Mouse (Mus musculus): ENCODE data around the gene Cyp2j6. TPM values are rescaled to one million over a fixed set of nuclear protein-coding genes. Genes with fewer than 3 reads are reported as not detected.
"Not testable (repeated sequence)": the region's sequence is repeated elsewhere in the genome, so short reads cannot be mapped to it uniquely, and the experiment has no call there.

The Cyp2j6 gene
- 1 to 10 TPM in 2 of 4 experiments, under 1 TPM in 2; 0.77 to 1.4 (median 1.0) TPM for total RNA-seq (2022)

DNA sequence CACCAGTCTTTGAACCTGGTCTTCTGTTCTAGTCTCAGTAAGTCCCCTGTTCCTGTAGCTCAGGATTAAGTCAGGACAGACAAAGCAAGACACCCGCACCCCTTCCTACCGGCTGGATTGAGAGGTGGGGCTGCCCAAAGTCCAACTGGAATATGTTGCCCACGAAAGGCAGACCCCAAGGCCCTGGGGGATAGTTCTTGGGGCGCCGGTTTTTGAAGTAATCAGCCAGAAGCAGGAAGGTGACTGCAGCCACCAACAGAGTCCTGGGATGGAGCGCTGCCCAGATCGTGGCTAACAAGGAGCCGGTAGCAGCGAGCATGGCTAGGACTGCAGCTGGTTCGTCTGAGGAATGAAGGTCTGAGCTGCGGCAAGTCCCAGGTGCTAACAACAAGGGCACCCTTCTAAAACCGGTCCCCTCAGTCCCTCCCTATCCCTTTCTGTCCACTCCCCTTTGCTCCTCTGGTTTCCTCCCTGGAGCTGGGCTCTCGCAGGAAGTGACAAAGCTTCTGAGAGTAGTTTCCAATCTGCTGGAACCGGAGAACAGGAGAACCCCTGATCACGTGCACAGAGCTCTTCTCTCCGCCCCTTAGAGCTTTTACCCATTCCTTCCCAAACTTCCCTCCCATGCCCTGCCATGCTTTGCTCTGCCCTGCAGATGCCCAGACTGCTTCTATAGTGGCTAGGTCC, at the start of gene Cyp2j6:
Gene Cyp2j6, minus strand, starts transcription at position 529 of the 687 bp plus-strand sequence.
- DNase-seq (ENCODE audit: low spot score in 2 of 2), result peak; percentile 2 to 4

DNA sequence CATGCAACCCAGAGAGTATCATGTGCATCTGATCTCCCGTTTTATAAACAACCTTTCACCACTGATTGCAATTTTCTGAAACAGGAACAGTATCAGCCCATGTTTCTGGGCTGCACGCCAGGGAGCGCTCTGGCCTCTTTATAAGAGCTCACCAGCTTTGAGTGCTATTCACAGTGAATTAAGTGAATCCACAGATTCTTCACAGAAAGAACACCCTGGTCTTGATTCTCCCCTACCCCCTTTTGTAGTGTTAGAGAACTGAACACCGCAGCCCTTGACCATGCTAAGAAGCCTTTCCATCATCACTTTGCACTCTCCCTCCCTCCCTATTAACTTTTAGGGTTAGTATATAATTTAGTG, 38.3 kb upstream of the Cyp2j6 start:
- DNase-seq (ENCODE audit: low spot score in 2 of 2), result peak in 1 of 2 experiments; percentile 64

DNA sequence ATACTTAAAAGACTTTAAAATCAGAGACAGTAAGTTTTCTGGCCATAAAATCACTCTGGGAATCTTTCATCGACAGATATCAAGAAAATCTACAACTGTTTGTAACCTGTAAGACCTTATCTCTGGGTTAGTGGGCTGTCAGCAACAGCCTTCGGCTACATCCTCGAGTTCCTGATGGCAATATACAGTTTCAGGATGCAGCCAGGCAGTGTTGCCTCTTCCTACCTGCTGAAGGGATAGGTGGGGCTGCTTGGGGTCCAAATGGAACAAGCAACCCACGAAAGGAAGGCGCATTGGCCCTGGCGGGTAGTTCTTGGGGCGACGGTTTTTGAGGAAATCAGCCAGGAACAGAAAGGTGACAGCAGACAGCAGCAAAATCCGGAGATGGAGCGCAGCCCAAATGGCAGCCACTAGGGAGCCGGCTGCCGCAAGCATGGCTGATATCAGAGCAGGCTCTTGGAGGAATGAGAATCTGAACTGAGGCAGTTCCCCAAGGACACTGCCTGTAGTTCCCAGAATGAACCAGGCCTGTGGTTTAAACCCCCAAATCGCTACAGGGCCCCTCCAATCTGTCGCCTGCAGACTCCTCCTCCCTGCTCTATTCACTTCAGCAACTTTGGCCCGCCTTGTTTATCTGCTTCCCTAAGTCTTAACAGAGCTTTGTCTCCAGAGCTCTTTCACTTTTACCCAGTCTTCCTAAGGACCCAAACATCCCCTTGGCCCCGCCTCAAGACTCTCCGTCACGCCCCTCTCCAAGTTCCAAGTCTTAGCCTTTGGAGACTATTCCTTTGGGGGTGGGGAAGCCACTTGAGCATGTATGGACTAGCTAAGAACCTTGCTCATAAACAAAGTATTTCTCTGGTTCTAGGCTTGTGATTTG, 37.7 kb upstream of the Cyp2j6 start, which contains the start of gene Cyp2j9:
Gene Cyp2j9, minus strand, starts transcription at position 668 of the 880 bp plus-strand sequence.
- peak; percentile 54 to 73 for DNase-seq (ENCODE audit: low spot score in 2 of 2)

DNA sequence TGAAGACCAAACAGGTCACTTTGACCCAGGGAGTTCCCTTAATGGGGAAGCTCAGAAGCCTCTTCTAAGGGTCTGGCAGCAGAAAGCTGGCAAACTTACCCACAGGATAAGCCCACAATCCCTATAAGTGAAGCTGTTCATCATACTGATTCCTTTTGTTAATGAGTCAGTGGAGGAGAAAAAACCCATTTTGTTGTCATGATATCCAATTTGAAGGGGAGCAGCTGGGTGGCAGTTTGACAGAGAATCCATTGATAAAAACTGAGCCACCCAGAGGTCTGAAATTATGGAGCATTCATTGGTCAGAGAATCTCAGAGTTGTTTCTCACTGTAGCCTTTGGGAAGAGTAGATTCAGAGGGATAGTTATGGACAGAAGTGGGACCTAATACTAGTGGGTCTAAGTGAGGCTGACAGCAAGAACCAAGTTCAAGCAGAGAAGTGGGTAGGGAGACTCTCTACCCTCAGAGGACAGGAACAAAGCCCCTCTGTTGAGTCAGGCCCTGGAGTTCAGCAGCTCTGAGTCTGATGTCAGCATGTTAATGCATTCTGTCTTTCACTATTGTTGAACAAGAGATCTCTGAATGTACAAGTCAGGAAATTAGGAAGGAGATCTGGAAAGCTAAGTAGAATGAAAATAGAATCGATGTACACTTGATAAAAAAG, 28.1 kb upstream of the Cyp2j6 start:
- DNase-seq (ENCODE audit: low spot score in 2 of 2), result no peak

DNA sequence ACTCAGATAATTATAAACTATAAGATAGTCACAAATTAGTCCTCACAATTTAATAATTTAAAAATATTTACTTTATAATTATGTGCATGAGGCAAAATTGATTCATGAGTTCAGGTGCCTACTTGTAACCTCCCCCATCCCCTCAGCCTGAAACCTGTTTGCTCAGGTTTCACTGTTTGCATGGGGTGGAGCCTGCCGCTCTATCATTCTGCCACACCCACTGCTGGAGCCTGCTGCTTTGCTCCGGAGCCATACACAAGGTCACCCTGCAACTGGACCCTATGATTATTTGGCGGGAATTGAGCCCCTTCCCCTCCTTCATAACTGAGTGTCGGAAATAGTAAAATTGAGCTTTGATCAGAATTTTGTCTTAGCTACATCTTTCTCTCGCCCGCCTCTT, 26.9 kb upstream of the Cyp2j6 start:
- DNase-seq (ENCODE audit: low spot score in 2 of 2), result not testable (repeated sequence)

DNA sequence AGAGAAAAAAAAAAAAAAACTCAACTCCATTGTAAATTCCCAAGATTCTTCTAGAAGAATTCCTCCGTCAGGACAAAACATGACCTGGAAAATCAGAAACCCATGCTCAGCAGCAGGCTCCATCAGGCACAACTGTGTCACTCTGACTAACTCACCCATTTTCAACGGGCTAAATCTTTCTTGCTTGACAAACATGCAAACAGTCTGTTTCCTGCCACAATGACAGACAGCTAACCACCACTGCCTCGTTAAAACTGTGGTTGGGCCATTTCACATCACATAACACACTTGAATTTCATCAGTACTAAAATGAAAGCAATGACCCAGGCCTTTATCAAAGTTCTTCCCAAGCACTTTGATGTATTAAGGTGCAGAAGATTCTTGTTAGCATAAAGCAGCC, 16.0 kb upstream of the Cyp2j6 start:
- DNase-seq (ENCODE audit: low spot score in 2 of 2), result no peak

DNA sequence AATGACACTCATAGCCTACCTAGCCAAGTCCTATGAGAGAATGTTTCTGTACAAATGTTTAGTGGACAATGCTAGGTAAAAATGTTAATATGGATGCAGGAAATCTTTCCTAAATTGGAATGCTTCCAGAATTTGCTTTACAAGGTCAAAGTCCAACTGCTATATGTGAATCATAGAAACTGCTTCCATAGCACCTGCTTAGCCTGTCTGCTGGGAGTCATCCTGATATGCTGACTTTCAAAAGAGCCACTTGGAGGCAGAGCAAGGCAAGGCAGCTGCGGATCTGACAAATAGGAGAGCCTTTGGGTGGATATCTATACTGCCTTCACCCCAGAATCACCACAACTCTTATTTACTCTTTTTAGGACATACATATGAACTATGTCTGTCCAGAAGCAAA, 14.5 kb upstream of the Cyp2j6 start:
- DNase-seq (ENCODE audit: low spot score in 2 of 2), result no peak

DNA sequence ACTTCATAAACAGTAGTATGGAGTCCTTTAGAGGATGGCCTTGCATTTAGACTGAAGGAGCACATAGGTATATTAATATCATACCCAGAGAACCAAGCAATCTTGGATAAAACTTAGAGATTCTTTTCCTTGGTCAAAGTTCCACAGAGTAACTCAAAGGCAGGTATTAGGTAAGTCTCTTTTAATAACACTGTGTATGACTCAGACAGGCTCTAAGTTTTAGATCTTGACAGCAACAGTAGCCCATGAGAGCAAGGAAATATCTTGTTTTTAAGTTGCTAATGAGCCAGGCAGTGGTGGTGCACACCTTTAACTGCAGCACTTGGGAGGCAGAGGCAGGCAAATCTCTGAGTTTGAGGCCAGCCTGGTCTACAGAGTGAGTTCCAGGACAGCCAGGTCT, 12.3 kb upstream of the Cyp2j6 start:
- no peak for DNase-seq (ENCODE audit: low spot score in 2 of 2)

DNA sequence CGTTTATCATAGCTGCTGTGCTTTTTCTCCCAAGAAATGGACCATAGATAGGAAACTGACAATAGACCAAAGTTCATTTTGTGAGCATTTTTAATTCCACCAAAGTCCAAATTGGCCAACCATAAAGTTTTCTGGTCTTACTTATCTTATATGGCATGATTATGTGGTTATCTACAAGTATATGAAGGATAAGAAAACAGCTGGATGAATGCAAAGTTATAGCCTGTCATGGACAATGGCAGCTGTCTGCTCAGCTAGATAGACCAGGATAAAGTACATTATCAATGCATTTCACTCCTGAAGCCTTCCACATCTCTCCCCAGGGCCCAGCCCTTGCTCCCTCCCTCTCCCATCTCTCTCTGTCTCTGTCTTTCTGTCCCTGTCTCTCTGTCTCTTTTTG, 7.0 kb upstream of the Cyp2j6 start:
- no peak for DNase-seq (ENCODE audit: low spot score in 2 of 2)

DNA sequence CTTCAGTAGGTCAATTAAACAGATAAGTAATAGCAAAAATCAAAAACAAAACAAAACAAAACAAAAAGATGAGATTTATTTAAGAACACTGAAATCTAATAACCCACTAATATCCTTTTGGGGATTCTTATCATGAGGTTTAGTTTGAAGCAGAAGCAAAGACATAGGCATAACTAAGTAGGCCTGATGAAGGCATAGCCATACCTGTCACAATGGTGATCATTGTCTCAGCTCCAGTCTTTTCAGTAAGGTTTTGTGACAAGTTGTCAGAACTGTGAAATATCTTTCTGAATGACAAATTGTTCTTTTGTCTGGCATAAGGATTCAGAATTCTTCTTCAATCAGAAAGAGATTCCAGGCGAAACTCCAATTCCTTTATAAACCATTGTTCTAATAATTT, 6.3 kb upstream of the Cyp2j6 start:
- no peak for DNase-seq (ENCODE audit: low spot score in 2 of 2)

DNA sequence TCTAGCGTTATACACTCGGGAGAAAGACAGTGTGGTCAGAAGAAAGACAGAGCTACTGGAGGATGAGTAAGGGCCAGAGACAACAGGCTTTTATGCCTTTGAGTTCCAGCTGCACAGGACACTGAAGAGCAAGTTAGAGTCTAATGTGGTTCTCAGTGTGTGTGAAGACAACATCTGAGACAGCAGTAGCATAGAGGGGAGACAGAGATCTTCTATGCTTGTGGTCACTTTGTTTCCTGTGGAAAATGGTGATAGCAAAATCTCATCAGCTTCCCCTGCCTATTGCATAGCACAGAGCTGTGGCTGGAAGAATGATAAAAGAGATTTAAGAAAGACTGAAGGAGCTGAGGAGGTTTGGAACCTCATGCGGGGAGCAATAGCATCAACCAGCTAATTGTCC, 1.8 kb downstream of the Cyp2j6 start:
- DNase-seq (ENCODE audit: low spot score in 2 of 2), result no peak

DNA sequence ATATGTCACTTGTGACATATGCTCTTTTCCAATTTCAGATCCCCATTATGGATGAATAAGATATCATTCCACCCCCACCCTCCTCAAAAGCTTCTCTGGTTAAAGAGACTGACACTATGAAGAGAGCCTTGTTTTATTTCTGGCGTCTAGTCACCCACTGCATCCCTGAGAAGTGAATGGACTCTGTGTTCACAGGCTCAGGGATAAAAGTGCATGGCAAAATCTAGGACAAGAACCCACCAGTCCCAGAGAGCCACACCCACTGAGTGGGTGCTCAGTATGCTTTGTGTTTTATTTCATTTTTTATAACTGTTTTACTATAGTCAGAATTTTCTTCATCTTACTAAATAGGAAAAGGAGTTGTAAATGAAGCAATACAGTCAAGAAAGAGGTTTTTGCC, 7.5 kb downstream of the Cyp2j6 start:
- DNase-seq (ENCODE audit: low spot score in 2 of 2), result no peak

DNA sequence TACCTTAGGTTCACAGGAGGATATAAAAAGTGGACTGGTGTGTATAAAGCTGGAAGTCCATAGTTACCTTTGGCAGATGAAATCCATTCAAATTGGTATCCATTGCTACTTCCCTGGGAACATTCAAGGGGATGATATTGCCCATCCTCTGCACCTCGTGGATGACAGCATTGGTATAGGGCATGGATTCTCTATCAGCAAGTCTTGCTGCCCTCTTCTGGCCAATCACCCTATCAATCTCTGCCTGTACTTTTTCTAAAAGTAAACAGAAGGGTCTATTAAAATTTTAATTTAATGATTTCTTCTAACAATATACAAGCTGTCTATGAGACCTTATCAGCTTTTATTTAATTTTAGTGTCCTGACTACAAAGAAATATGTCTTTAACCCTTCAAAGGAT, 27.7 kb downstream of the Cyp2j6 start:
- DNase-seq (ENCODE audit: low spot score in 2 of 2), result no peak

DNA sequence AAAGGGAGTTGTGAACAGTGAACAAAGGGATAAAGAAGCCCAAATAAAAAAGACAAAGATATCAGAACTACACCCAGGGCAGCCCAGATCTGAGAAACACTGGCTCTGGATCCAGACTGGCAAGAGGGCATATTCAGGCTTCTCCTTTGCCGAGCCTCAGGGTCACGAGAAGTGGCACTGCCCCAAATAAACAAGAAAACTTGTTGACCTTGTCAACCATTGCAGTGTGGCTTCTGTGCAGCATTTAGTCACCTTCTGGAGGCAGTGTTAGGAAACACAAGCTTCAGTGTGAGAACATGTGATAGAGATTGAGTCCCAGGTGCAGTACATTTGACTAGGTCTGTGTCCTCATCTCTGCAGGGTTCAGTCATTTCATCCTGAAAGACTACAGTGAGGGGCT, 31.2 kb downstream of the Cyp2j6 start:
- no peak for DNase-seq (ENCODE audit: low spot score in 2 of 2)

DNA sequence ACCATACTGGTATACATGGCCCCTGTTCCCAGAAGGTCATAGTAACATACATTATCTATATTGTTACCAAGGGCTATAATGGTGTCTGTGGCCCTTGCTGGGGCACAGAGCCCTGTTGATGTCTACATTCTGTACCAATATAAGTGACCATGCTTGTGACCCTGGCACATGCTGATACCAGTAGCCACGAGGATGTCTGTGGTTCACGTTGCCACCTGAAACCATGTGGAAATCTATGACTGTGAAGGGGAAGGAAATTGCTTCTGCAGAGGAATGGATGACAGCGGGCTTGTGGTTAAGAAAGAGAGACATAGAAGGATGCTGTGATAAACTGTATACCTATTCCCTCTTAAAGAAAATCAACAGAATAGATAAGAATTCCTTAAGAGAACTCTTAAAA, 43.4 kb downstream of the Cyp2j6 start:
- no peak for DNase-seq (ENCODE audit: low spot score in 2 of 2)

DNA sequence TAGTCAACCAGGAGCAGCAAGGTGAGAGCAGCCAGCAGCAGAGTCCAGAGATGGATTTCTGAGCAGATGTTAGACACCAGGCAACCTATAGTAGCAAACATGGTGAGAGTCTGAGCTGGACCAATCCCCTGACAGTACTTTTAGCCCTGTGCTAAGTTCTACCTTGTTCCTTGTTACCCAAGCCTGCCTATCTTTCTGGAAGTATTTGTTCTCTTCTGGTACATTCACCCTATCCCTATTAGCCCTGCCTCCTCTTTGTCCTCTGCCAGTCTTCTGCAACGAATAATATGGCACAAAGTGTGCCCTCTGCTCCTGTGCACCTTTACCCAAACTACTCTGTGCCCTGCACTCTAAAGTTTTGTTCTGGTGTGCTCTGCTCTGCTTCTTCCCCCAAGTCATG, 46.2 kb downstream of the Cyp2j6 start, which contains the start of gene Cyp2j8:
Gene Cyp2j8, minus strand, starts transcription at position 101 of the 400 bp plus-strand sequence.
- no peak for DNase-seq (ENCODE audit: low spot score in 2 of 2)

Other genes starting within 250 kb of the Cyp2j6 start
- gene Cyp2j11, start 205.0 kb downstream of the Cyp2j6 start, total RNA-seq (2022), result not detected
- not detected for gene Cyp2j8, start 46.3 kb downstream of the Cyp2j6 start, total RNA-seq (2022)
- 1 to 10 TPM in 1 of 4 experiments, under 1 TPM in 3; 0.27 to 1.0 (median 0.62) TPM for gene Cyp2j9, start 37.9 kb upstream of the Cyp2j6 start, total RNA-seq (2022)
- not detected for gene Cyp2j5, start 110.5 kb upstream of the Cyp2j6 start, total RNA-seq (2022)
- not detected for gene Gm12695, start 231.5 kb upstream of the Cyp2j6 start, total RNA-seq (2022)

Data from gastrocnemius, adult 8-10 months (tissue).